Comparison of ENCODE assay signal across 20 mouse cellular contexts in genomic region chr11:22978215-22978614, GRCm38 (mm10). TPM values are rescaled to one million over a fixed set of nuclear protein-coding genes. Genes with fewer than 3 reads are reported as not detected.
A peak's percentile ranks its signal among the peaks of the same experiment; 100 is the strongest.
DNase-seq lines count a peak whose midpoint lies in the region; ATAC-seq lines count a peak whose summit lies in the region.
"Had no signal": no experiment of that assay in that cellular context is flagged by ENCODE, and none has a peak within 500 bp of the region (broad histone marks: within the 10 kb centered on the region; RNA-seq: fewer than 3 reads in every experiment).

No protein-coding gene starts in this region.

- H3K4me1 ChIP-seq in erythroblast, embryonic 14.5 days (ENCODE audit: control insufficient read depth), result peaks cover 65% of the 10 kb centered on the region
- peaks cover 64% of the 10 kb centered on the region for H3K4me1 ChIP-seq in megakaryocyte, embryonic 14.5 days

- H3K9me3 ChIP-seq in erythroblast, embryonic 14.5 days (ENCODE audit: control insufficient read depth, low read length), result no peaks in the 10 kb centered on the region; the same call in 1 of the 2 replicates
- H3K9me3 ChIP-seq in megakaryocyte, embryonic 14.5 days, result no peaks in the 10 kb centered on the region
- H3K9me3 ChIP-seq: embryonic facial prominence, embryonic 15.5 days; heart, embryonic 15.5 days; intestine, embryonic 15.5 days had no signal

- ATAC-seq in erythroblast, adult 5-6 weeks (replicated peaks; ENCODE audit: low FRiP score, poor library complexity, severe bottlenecking), result no peak
- no peak for ATAC-seq in megakaryocyte, adult 5-6 weeks (ENCODE audit: poor library complexity, severe bottlenecking)
- ATAC-seq: activated CD4-positive, CD25-positive, alpha-beta regulatory T cell, adult 4 months; forebrain, embryonic 16.5 days; intestine, embryonic 15.5 days; Patski had no signal

- peak overlapping the region; percentile 19 for H3K4me3 ChIP-seq in erythroblast, embryonic 14.5 days (replicated peaks)
- peak overlapping the region; percentile 81 for H3K4me3 ChIP-seq in megakaryocyte, embryonic 14.5 days (replicated peaks)
- H3K4me3 ChIP-seq: embryonic facial prominence, embryonic 15.5 days; forebrain, embryonic 12.5 days; heart, adult 2 months; heart, embryonic 15.5 days; hindbrain, embryonic 10.5 days; intestine, embryonic 15.5 days had no signal

- H3K36me3 ChIP-seq in erythroblast, embryonic 14.5 days (ENCODE audit: control insufficient read depth), result peaks cover 68% of the 10 kb centered on the region
- H3K36me3 ChIP-seq in megakaryocyte, embryonic 14.5 days (replicated peaks; ENCODE audit: low read length), result peaks cover 53% of the 10 kb centered on the region

- DNase-seq in cerebellum, adult 9-10 months, result peak; percentile 53
- DNase-seq in cerebellum, postnatal 4 days (ENCODE audit: low spot score in 2 of 2), result no peak
- DNase-seq in retina, embryonic 14.5 days (ENCODE audit: low spot score), result no peak
- DNase-seq: adrenal gland, postnatal 14 days; embryo, embryonic 11 days; gastrocnemius, postnatal 10 days; heart, adult 2 months; heart, postnatal 14 days had no signal

- H3K27me3 ChIP-seq in erythroblast, embryonic 14.5 days (ENCODE audit: control insufficient read depth), result no peaks in the 10 kb centered on the region
- no peaks in the 10 kb centered on the region for H3K27me3 ChIP-seq in megakaryocyte, embryonic 14.5 days (replicated peaks)
- H3K27me3 ChIP-seq: embryonic facial prominence, embryonic 15.5 days; forebrain, embryonic 12.5 days; heart, embryonic 15.5 days; intestine, embryonic 15.5 days; Patski had no signal

RNA-seq across cellular contexts. Expression of gene Gm28048, which starts 3.7 kb away (rescaled TPM):
- polyA plus RNA-seq in erythroblast, embryonic 14.5 days (2012), result not detected in 2 replicates
- total RNA-seq in erythroblast, adult 5-6 weeks (2015; ENCODE audit: low replicate concordance), result 11.7 and 25.6 TPM in 2 replicates
- total RNA-seq in erythroblast, adult 5-6 weeks (2017; ENCODE audit: low replicate concordance), result 9.3 and 14.2 TPM in 2 replicates
- not detected in 2 replicates for polyA plus RNA-seq in megakaryocyte, embryonic 14.5 days (2012; ENCODE audit: insufficient read depth, low replicate concordance)
- total RNA-seq in megakaryocyte, adult 5-6 weeks (2015), result 58.7 and 62.6 TPM in 2 replicates
- total RNA-seq in megakaryocyte, adult 5-6 weeks (2017), result 31.5 and 36.8 TPM in 2 replicates

RNA-seq across cellular contexts. Expression of gene Commd1, which starts 4.0 kb away (rescaled TPM):
- polyA plus RNA-seq in erythroblast, embryonic 14.5 days (2012), result 5.2 and 6.7 TPM in 2 replicates
- total RNA-seq in erythroblast, adult 5-6 weeks (2015; ENCODE audit: low replicate concordance), result 11.3 and 30.9 TPM in 2 replicates
- total RNA-seq in erythroblast, adult 5-6 weeks (2017; ENCODE audit: low replicate concordance), result 26.3 and 36.5 TPM in 2 replicates
- polyA plus RNA-seq in megakaryocyte, embryonic 14.5 days (2012; ENCODE audit: insufficient read depth, low replicate concordance), result 30.3 and 45.3 TPM in 2 replicates
- 138 TPM in 2 replicates for total RNA-seq in megakaryocyte, adult 5-6 weeks (2015)
- 98.5 and 129 TPM in 2 replicates for total RNA-seq in megakaryocyte, adult 5-6 weeks (2017)

RNA-seq across cellular contexts. Expression of gene Zrsr1, which starts 6.4 kb away (rescaled TPM):
- polyA plus RNA-seq in erythroblast, embryonic 14.5 days (2012), result 0.67 and 1.2 TPM in 2 replicates
- 103 and 104 TPM in 2 replicates for total RNA-seq in erythroblast, adult 5-6 weeks (2015; ENCODE audit: low replicate concordance)
- 198 and 259 TPM in 2 replicates for total RNA-seq in erythroblast, adult 5-6 weeks (2017; ENCODE audit: low replicate concordance)
- 2.8 and 3.1 TPM in 2 replicates for polyA plus RNA-seq in megakaryocyte, embryonic 14.5 days (2012; ENCODE audit: insufficient read depth, low replicate concordance)
- 7.2 and 7.4 TPM in 2 replicates for total RNA-seq in megakaryocyte, adult 5-6 weeks (2015)
- total RNA-seq in megakaryocyte, adult 5-6 weeks (2017), result 11.7 and 15.4 TPM in 2 replicates

RNA-seq across cellular contexts. Expression of gene Cct4, which starts 12.1 kb away (rescaled TPM):
- polyA plus RNA-seq in erythroblast, embryonic 14.5 days (2012), result 17.0 and 22.5 TPM in 2 replicates
- 66.0 and 82.0 TPM in 2 replicates for total RNA-seq in erythroblast, adult 5-6 weeks (2015; ENCODE audit: low replicate concordance)
- total RNA-seq in erythroblast, adult 5-6 weeks (2017; ENCODE audit: low replicate concordance), result 46.6 and 49.6 TPM in 2 replicates
- polyA plus RNA-seq in megakaryocyte, embryonic 14.5 days (2012; ENCODE audit: insufficient read depth, low replicate concordance), result 218 and 273 TPM in 2 replicates
- 184 and 193 TPM in 2 replicates for total RNA-seq in megakaryocyte, adult 5-6 weeks (2015)
- 137 and 141 TPM in 2 replicates for total RNA-seq in megakaryocyte, adult 5-6 weeks (2017)

RNA-seq across cellular contexts. Expression of gene Fam161a, which starts 29.1 kb away (rescaled TPM):
- 0.18 and 0.30 TPM in 2 replicates for polyA plus RNA-seq in erythroblast, embryonic 14.5 days (2012)
- 2.3 TPM in 1 of 2 replicates, not detected in the other for total RNA-seq in erythroblast, adult 5-6 weeks (2015; ENCODE audit: low replicate concordance)
- total RNA-seq in erythroblast, adult 5-6 weeks (2017; ENCODE audit: low replicate concordance), result 2.4 and 9.3 TPM in 2 replicates
- 0.39 TPM in 1 of 2 replicates, not detected in the other for polyA plus RNA-seq in megakaryocyte, embryonic 14.5 days (2012; ENCODE audit: insufficient read depth, low replicate concordance)
- total RNA-seq in megakaryocyte, adult 5-6 weeks (2015), result 3.5 and 4.1 TPM in 2 replicates
- 2.6 and 3.5 TPM in 2 replicates for total RNA-seq in megakaryocyte, adult 5-6 weeks (2017)

Comparison
In these comparisons a context has a peak if more than half of its experiments do, and no peak if none do; other contexts are left out.
1. RNA of gene Zrsr1, which starts 6.4 kb away (total RNA-seq): 103 to 259 TPM in erythroblast, adult 5-6 weeks; 7.2 to 15.4 TPM in megakaryocyte, adult 5-6 weeks; every median in the first group is over 4 times any median in the second.